Mouse (Mus musculus) effector memory CD4-positive, alpha-beta T cell, adult 5 months (primary cell): Measurements from ENCODE around the gene Kif22. TPM values are rescaled to one million over a fixed set of nuclear protein-coding genes. Genes with fewer than 3 reads are reported as not detected.

Source experiments
- polyA plus RNA-seq: library from polyadenylated mRNA; unstranded; fragments of 100-300 nt; shearing (Covaris generic); gene quantifications from one replicate; pipeline ENCODE4 v1.2.1, GENCODE M21; 2017

Kif22 gene
- 2.9 TPM for polyA plus RNA-seq

GRCm38 (mm10) chr7:127041851-127042672 lies at the start of gene Kif22:
TSS of gene Kif22 (minus strand) at chr7:127042471.

DNA sequence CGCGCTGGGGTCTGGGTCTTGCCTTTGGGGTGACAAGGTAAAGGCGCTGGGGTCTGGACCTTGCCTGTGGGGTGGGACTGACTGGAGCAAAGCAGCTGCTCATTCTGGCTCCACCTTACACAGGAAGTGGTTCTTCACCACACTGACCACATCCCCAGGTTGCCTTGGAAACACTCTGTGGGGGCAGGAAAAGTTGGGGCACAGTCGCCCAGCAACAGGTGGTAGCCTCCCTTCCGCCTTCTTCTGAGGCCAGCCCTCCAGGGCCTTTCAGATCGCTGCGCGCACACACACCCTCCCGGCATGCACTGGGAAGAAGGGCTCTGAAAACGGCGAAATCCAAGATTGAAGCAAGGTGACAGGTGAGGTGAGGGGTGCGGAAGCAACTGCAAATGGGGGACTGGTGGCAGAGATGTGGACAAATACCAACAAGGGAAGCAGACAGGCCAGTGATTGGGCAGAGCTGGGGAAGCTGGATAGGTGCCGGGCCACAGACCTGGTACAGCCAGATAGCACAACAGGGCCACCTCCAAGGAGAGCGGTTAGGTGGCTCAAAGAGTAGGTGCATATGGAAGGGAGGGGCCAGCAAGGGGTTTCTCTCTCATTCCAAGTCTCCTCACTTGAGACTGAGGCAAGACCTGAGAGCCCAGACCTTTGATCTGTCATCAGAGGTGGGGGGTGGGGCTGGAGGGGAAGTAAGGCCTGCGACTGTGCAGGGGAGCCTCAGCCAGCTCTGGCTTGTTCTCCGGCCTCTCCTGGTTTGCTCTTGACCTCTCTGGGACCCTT lies 49.0 kb upstream of the Kif22 start, which contains the start of gene AI467606:
TSS of gene AI467606 (plus strand) at position 246 of the 783 bp plus-strand sequence.

DNA sequence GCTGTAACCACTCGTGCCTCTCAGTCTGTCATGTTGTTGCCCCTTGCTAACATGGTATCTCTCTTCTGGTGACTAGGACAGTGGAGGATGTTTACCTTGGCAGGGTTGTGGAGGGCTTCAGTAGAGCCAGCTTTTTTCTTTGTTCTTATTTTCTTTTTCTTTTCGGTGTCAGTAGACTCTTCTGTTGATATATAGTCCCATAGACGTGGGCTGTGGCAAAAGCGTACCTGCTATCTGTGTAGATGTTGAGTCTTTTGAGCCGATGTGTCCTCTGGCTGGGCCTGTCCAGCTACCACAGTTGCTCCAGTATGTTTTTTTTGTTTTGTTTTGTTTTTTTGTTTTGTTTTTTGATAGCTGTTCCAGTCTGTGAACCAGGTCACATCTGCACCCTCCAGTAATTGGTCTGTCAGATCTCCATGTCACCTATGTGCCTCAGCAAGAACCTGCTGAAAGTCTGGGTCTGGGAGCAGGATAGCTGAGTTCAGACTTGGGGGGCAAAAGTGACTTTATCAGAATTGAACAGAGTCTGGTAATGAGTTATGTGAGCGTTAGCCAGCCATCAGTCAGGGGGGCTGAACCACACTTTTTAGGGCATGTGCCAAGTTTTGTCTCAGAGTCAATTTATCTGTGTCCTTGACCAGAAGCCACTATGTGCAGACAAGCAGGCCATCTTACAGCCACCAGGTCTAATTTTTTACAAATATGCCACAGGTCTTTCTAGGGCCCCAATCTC lies 45.2 kb upstream of the Kif22 start, which contains the start of gene Zg16:
TSS of gene Zg16 (minus strand) at position 51 of the 733 bp plus-strand sequence.

GRCm38 (mm10) chr7:127026984-127027726 lies 15.1 kb downstream of the Kif22 start, which contains the start of gene Maz:
TSS of gene Maz (minus strand) at chr7:127027037.

DNA sequence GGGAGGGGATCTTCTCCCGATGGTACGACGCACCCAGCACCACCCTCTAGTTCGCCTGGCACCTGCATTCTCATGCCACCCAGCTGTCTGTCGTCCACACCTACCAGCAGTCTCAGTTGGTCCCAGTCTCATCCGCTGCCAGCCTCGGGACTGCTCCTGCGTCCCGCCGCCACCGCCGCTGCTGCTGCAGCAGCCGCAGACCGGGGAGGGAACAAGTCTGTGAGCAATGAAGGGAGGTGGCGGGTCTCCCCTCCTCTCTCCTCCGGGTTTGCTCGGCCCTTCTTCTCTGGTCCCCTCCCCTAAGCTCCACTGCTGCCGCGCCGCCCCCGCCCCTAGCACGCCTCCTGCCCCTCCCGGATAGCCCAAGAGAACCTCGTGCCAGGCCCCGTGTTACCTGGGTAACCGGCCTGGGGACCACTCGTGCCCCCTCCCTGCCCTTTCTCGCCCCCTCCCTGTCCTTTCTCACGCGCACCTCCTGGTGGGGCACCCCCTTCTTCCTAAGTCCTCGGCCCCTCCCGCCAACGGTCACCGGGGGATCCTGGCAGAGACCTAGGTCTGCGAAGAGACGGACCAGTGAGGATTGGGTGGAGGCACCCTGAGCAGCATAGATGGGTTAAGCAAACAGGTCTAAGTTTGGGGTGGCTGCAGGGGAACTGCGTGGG lies 21.2 kb downstream of the Kif22 start, which contains the start of the genes Gm42742 and Prrt2:
TSS of gene Gm42742 (minus strand) at position 197 of the 662 bp plus-strand sequence.
TSS of gene Prrt2 (minus strand) at position 311 of the 662 bp plus-strand sequence.

GRCm38 (mm10) chr7:127016971-127017949 lies 25.0 kb downstream of the Kif22 start, which contains the start of gene Pagr1a:
TSS of gene Pagr1a (minus strand) at chr7:127017352.

DNA sequence TGATC lies 26.0 kb downstream of the Kif22 start, which contains the start of gene Pagr1b:
TSS of gene Pagr1b (minus strand) at position 4 of the 5 bp plus-strand sequence.

DNA sequence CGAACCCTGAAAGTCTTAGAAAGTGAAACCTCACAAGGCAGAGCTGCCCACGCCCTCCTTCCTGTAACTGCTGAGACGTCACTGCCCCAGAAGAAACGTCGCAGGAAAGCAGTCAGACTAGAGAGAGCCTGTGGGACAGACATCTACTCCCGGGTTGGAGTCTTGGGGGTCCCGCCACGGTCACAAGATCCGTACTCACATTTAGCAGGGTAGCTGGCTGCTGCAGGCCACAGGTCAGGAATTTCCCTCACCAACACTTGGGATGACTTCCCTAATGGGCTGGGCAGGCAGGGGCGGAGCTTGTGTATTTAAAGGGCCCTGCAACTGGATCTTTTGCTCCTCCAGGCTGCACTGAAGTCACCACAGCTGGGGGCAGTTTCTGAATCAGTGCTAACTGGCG lies 28.0 kb downstream of the Kif22 start, which contains the start of gene Mvp:
TSS of gene Mvp (minus strand) at position 302 of the 400 bp plus-strand sequence.

Other genes starting within 250 kb of the Kif22 start
- 384 TPM for gene Ppp4c, start 250.0 kb downstream of the Kif22 start, polyA plus RNA-seq
- gene Fam57b, start 244.8 kb downstream of the Kif22 start, polyA plus RNA-seq = not detected
- gene 4930451I11Rik, start 210.8 kb downstream of the Kif22 start, polyA plus RNA-seq = not detected
- gene Doc2a, start 195.1 kb downstream of the Kif22 start, polyA plus RNA-seq = not detected
- 8.3 TPM for gene Hirip3, start 180.5 kb downstream of the Kif22 start, polyA plus RNA-seq
- gene Ino80e, start 180.1 kb downstream of the Kif22 start, polyA plus RNA-seq = 51.8 TPM
- gene Taok2, start 157.8 kb downstream of the Kif22 start, polyA plus RNA-seq = 35.6 TPM
- 28.4 TPM for gene Tmem219, start 119.6 kb downstream of the Kif22 start, polyA plus RNA-seq
- gene Kctd13, start 113.6 kb downstream of the Kif22 start, polyA plus RNA-seq = 41.2 TPM
- gene Asphd1, start 92.9 kb downstream of the Kif22 start, polyA plus RNA-seq = not detected
- gene Sez6l2, start 91.9 kb downstream of the Kif22 start, polyA plus RNA-seq = 0.82 TPM
- gene Cdipt, start 66.6 kb downstream of the Kif22 start, polyA plus RNA-seq = 115 TPM
- 0.45 TPM for gene Cdiptos, start 66.4 kb downstream of the Kif22 start, polyA plus RNA-seq
- 61.2 TPM for gene Mvp, start 27.9 kb downstream of the Kif22 start, polyA plus RNA-seq
- not detected for gene Pagr1b, start 26.0 kb downstream of the Kif22 start, polyA plus RNA-seq
- 19.7 TPM for gene Pagr1a, start 25.1 kb downstream of the Kif22 start, polyA plus RNA-seq
- gene Gm42742, start 21.4 kb downstream of the Kif22 start, polyA plus RNA-seq = 57.3 TPM
- 13.1 TPM for gene Prrt2, start 21.3 kb downstream of the Kif22 start, polyA plus RNA-seq
- gene Maz, start 15.4 kb downstream of the Kif22 start, polyA plus RNA-seq = 95.1 TPM
- not detected for gene Zg16, start 44.9 kb upstream of the Kif22 start, polyA plus RNA-seq
- gene AI467606, start 48.9 kb upstream of the Kif22 start, polyA plus RNA-seq = 66.8 TPM
- 9.2 TPM for gene Qprt, start 79.8 kb upstream of the Kif22 start, polyA plus RNA-seq
- 49.7 TPM for gene Spn, start 95.4 kb upstream of the Kif22 start, polyA plus RNA-seq
- gene Cd2bp2, start 153.6 kb upstream of the Kif22 start, polyA plus RNA-seq = 55.9 TPM
- 51.9 TPM for gene Tbc1d10b, start 166.0 kb upstream of the Kif22 start, polyA plus RNA-seq
- gene Mylpf, start 166.4 kb upstream of the Kif22 start, polyA plus RNA-seq = 12.4 TPM
- 8.8 TPM for gene Zfp553, start 190.6 kb upstream of the Kif22 start, polyA plus RNA-seq
- gene Sept1, start 190.7 kb upstream of the Kif22 start, polyA plus RNA-seq = 475 TPM
- 7.5 TPM for gene Zfp771, start 201.8 kb upstream of the Kif22 start, polyA plus RNA-seq
- 12.7 TPM for gene Dctpp1, start 218.2 kb upstream of the Kif22 start, polyA plus RNA-seq
- 24.9 TPM for gene Sephs2, start 231.6 kb upstream of the Kif22 start, polyA plus RNA-seq